Mouse (Mus musculus): Measurements from ENCODE around the gene Mettl5. TPM values are rescaled to one million over a fixed set of nuclear protein-coding genes. Genes with fewer than 3 reads are reported as not detected.

Mettl5 gene
- polyA plus RNA-seq, 1 experiment = 54.5 TPM

DNA sequence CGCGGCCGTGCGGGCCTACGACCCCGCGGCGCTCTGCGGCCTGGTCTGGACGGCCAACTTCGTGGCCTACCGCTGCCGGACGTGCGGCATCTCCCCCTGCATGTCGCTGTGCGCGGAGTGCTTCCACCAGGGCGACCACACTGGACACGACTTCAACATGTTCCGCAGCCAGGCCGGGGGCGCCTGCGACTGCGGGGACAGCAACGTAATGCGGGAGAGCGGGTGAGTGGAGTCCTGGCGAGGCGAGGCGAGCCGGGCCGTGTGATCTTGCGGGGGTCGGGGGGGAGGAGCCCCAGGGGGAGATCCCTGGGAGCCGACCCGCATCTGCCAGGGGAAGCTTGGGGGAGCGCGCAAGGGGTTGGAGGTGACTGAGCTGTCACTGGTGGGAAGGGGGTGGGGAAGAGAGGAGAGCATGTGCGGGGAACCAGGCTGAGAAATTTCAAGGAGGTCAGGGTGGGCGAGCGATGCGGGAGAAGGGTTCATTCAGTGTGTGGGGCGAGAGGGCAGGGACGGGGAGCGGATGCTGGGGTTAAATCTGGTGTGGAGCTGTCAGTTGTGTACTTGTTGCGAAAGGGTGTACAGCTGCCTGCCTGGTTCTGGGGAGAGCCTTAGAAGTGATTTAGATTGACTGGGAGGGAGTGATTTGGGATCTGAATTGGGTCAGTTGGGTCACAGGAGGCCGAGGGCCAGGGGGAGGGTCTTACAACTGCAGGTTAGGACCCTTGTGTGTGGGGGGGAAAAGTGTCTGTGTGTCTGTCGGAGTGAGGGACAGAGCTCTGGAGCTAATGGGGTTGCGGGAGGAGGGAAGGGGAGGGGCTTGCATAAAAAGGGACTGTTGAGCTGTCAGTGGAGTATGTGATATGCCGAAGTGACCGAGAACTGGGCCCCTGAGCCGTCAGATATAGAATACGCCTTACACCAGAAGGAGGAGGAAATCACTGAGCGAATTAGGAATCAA lies 12.5 kb upstream of the Mettl5 start:
- Histone ChIP-seq H3K9ac (ENCODE audit: low read depth, poor library complexity, severe bottlenecking) (peak overlapping the region; percentile 97), H3K9me3 (replicated peaks; ENCODE audit: control insufficient read depth, insufficient read depth, low read length, poor library complexity, severe bottlenecking) (no peaks in the 10 kb centered on the region), H3K36me3 (ENCODE audit: control insufficient read depth, insufficient read depth, low read length, poor library complexity, severe bottlenecking) (peaks cover 2% of the 10 kb centered on the region; the same call in 1 of the 2 replicates), H3K27me3 (ENCODE audit: control insufficient read depth, insufficient read depth, low read length, poor library complexity, severe bottlenecking) (no peaks in the 10 kb centered on the region), H3K27ac (ENCODE audit: insufficient read depth, low read length) (no peak overlapping the region), H3K4me1 (ENCODE audit: control insufficient read depth, insufficient read depth, low read length) (peaks cover 1% of the 10 kb centered on the region), H3K4me3 (ENCODE audit: low read depth, low read length) (peak overlapping the region; percentile 89)
- TF ChIP-seq POLR2A (IDR thresholded peaks at IDR 0.05; ENCODE audit: insufficient read depth, low read length) (no peak), EP300 (IDR thresholded peaks at IDR 0.05; ENCODE audit: insufficient read depth, low read depth, low read length) (no peak), CTCF (IDR thresholded peaks at IDR 0.05; ENCODE audit: low read depth, low read length) (no peak)

DNA sequence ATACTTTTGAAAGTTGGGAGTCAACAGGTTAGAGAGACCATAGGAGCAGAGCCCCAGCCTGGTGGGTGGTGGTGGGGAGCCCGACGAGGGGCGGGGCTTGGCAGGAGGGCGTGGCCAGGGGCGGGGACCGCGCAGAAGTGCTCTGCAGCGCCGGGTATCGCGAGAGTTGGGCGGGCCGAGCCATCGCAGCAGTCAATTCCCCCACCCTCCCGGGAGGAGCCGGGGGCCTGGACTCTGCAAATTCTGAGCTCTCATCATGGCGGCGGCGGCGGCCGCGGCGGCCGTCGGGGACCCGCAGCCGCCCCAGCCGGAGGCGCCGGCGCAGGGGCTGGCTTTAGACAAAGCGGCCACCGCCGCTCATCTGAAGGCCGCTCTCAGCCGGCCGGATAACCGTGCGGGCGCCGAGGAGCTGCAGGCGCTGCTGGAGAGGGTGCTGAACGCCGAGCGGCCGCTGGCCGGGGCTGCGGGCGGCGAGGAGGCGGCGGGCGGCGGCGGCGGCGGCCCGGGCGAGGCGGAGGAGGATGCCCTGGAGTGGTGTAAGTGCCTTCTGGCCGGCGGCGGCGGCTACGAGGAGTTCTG lies 11.7 kb upstream of the Mettl5 start, which contains the start of gene Ubr3:
Gene Ubr3, plus strand, starts transcription at position 208 of the 579 bp plus-strand sequence.
- H3K4me3 ChIP-seq (ENCODE audit: low read depth, low read length) = peak within 1 kb of the TSS; percentile 89
- no peaks in the 10 kb centered on the region for H3K27me3 ChIP-seq (ENCODE audit: control insufficient read depth, insufficient read depth, low read length, poor library complexity, severe bottlenecking)
- peak within 1 kb of the TSS; percentile 92 for H3K27ac ChIP-seq (ENCODE audit: insufficient read depth, low read length)
- peaks cover 2% of the 10 kb centered on the region; the same call in 1 of the 2 replicates for H3K36me3 ChIP-seq (ENCODE audit: control insufficient read depth, insufficient read depth, low read length, poor library complexity, severe bottlenecking)
- peak; percentile 34 for TF ChIP-seq POLR2A (IDR thresholded peaks at IDR 0.05; ENCODE audit: insufficient read depth, low read length)
- TF ChIP-seq CTCF (IDR thresholded peaks at IDR 0.05; ENCODE audit: low read depth, low read length) = no peak
- no peak for TF ChIP-seq EP300 (IDR thresholded peaks at IDR 0.05; ENCODE audit: insufficient read depth, low read depth, low read length)
- H3K9me3 ChIP-seq (replicated peaks; ENCODE audit: control insufficient read depth, insufficient read depth, low read length, poor library complexity, severe bottlenecking) = no peaks in the 10 kb centered on the region
- H3K4me1 ChIP-seq (ENCODE audit: control insufficient read depth, insufficient read depth, low read length) = peaks cover 1% of the 10 kb centered on the region
- H3K9ac ChIP-seq (ENCODE audit: low read depth, poor library complexity, severe bottlenecking) = peak within 1 kb of the TSS; percentile 97

DNA sequence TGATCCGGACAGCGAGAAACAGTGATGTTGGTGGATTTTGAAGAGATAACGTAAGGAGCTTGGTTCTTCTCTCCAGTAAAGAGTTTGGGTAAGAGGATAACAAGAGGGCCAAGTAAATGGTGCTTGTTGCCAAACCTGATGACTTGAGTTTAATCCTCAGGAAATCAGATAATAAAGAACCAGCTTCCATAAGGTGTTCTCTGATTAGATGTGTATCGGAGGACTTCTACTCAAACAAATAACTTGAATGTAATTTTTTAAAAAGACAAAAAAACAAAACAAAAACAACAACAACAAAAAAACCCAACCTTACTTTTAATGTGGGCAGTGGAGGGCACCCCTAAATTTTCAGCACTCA lies 10.8 kb upstream of the Mettl5 start:
- TF ChIP-seq CTCF (IDR thresholded peaks at IDR 0.05; ENCODE audit: low read depth, low read length) = no peak
- TF ChIP-seq POLR2A (IDR thresholded peaks at IDR 0.05; ENCODE audit: insufficient read depth, low read length) = no peak
- TF ChIP-seq EP300 (IDR thresholded peaks at IDR 0.05; ENCODE audit: insufficient read depth, low read depth, low read length) = no peak
- Histone ChIP-seq H3K27ac (ENCODE audit: insufficient read depth, low read length) (peak overlapping the region; percentile 92), H3K36me3 (ENCODE audit: control insufficient read depth, insufficient read depth, low read length, poor library complexity, severe bottlenecking) (no peaks in the 10 kb centered on the region; the same call in 1 of the 2 replicates), H3K9me3 (replicated peaks; ENCODE audit: control insufficient read depth, insufficient read depth, low read length, poor library complexity, severe bottlenecking) (no peaks in the 10 kb centered on the region), H3K27me3 (ENCODE audit: control insufficient read depth, insufficient read depth, low read length, poor library complexity, severe bottlenecking) (no peaks in the 10 kb centered on the region), H3K9ac (ENCODE audit: low read depth, poor library complexity, severe bottlenecking) (peak overlapping the region; percentile 17), H3K4me3 (ENCODE audit: low read depth, low read length) (no peak overlapping the region), H3K4me1 (ENCODE audit: control insufficient read depth, insufficient read depth, low read length) (peaks cover 1% of the 10 kb centered on the region)

DNA sequence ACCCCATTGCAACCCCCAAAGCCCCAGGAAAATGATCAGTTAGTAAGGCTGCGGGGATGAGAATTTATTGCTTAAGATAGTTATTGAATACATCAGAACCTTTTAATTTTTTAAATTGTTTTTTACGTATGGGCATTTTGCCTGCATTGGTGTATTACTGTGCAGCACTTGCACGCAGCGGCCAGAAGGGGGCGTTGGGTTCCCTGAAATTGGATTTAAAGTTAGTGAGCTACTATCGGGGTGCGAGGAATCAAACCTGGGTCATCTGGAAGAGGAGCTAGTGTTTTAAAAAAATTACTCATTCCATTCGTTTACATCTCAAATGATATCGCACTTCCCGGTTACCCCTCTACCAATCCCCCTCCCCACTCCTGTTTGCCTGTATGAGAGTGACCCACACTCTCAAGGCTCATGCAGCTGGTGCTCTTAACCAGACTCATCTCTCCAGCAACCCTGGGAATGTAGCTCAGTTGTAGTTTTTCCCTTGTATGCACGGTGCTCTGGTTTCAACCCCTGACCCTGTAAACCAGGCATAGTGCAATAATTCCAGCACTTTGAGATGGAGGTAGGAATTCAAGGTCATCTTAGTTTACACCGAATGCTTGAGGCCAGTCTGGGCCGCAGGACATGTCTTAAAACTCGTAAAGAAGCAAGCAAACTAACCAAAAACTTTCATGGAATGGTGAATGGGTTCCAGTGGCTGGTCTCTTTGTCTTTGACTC lies 10.2 kb upstream of the Mettl5 start:
- Histone ChIP-seq H3K27ac (ENCODE audit: insufficient read depth, low read length) (peak overlapping the region; percentile 92), H3K27me3 (ENCODE audit: control insufficient read depth, insufficient read depth, low read length, poor library complexity, severe bottlenecking) (no peaks in the 10 kb centered on the region), H3K36me3 (ENCODE audit: control insufficient read depth, insufficient read depth, low read length, poor library complexity, severe bottlenecking) (no peaks in the 10 kb centered on the region; the same call in 1 of the 2 replicates), H3K9ac (ENCODE audit: low read depth, poor library complexity, severe bottlenecking) (peak overlapping the region; percentile 17), H3K4me3 (ENCODE audit: low read depth, low read length) (no peak overlapping the region), H3K4me1 (ENCODE audit: control insufficient read depth, insufficient read depth, low read length) (peaks cover 1% of the 10 kb centered on the region), H3K9me3 (replicated peaks; ENCODE audit: control insufficient read depth, insufficient read depth, low read length, poor library complexity, severe bottlenecking) (no peaks in the 10 kb centered on the region)
- peak; percentile 80 for TF ChIP-seq CTCF (IDR thresholded peaks at IDR 0.05; ENCODE audit: low read depth, low read length)
- no peak for TF ChIP-seq POLR2A (IDR thresholded peaks at IDR 0.05; ENCODE audit: insufficient read depth, low read length)

DNA sequence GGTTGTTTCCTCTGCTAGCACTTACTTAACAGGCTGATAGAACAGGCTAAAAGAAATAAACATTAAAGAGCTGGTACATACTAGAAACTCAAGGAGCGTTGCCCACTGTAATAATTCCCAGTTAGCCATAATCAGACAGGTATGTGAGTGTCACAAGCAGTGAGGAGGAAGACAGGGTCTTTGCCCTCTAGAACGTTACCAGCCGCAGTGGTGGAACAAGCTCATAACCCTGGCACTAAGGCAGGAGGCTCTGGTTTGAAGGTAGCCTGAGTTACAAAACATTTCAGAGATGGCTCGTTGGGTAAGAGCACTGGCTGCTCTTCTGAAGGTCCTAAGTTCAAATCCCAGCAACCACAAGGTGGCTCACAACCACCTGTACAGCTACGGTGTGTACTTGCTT lies 8.5 kb upstream of the Mettl5 start:
- no peak overlapping the region for H3K4me3 ChIP-seq (ENCODE audit: low read depth, low read length)
- peak overlapping the region; percentile 93; the same call in 1 of the 2 replicates for H3K27ac ChIP-seq (ENCODE audit: insufficient read depth, low read length)
- H3K9ac ChIP-seq (ENCODE audit: low read depth, poor library complexity, severe bottlenecking) = no peak overlapping the region
- no peaks in the 10 kb centered on the region for H3K27me3 ChIP-seq (ENCODE audit: control insufficient read depth, insufficient read depth, low read length, poor library complexity, severe bottlenecking)
- no peaks in the 10 kb centered on the region for H3K9me3 ChIP-seq (replicated peaks; ENCODE audit: control insufficient read depth, insufficient read depth, low read length, poor library complexity, severe bottlenecking)
- peaks cover 1% of the 10 kb centered on the region for H3K4me1 ChIP-seq (ENCODE audit: control insufficient read depth, insufficient read depth, low read length)
- no peak for TF ChIP-seq CTCF (IDR thresholded peaks at IDR 0.05; ENCODE audit: low read depth, low read length)
- no peak for TF ChIP-seq POLR2A (IDR thresholded peaks at IDR 0.05; ENCODE audit: insufficient read depth, low read length)
- TF ChIP-seq EP300 (IDR thresholded peaks at IDR 0.05; ENCODE audit: insufficient read depth, low read depth, low read length) = no peak
- no peaks in the 10 kb centered on the region for H3K36me3 ChIP-seq (ENCODE audit: control insufficient read depth, insufficient read depth, low read length, poor library complexity, severe bottlenecking)

Measured in ES-Bruce4 (cell line).